ENCODE assay signal across 9 mouse cellular contexts in genomic region chr4:131723415-131724080, GRCm38 (mm10).
A peak's percentile ranks its signal among the peaks of the same experiment; 100 is the strongest.
DNase-seq lines count a peak whose midpoint lies in the region; ATAC-seq and TF ChIP-seq lines count a peak whose summit lies in the region.
"Had no signal": no experiment of that assay in that cellular context is flagged by ENCODE, and none has a peak within 500 bp of the region (broad histone marks: within the 10 kb centered on the region; RNA-seq: fewer than 3 reads in every experiment).

No protein-coding gene starts in this region.

- TF ChIP-seq EP300 in heart, postnatal 0 days (IDR thresholded peaks at IDR 0.05; ENCODE audit: low read depth) = no peak

- WGBS in heart, embryonic 10.5 days = 64% methylated on average over 11 of the region's 11 CpGs
- WGBS in heart, postnatal 0 days = 47% methylated on average over 11 of the region's 11 CpGs

- peak; percentile 64 to 82 for DNase-seq in heart, adult 18-20 months
- DNase-seq in heart, embryonic 10.5 days (ENCODE audit: low spot score) = no peak
- peak; percentile 33 for DNase-seq in WW6 (ENCODE audit: low read depth, low spot score)
- DNase-seq in cerebellum, postnatal 25 days = peak; percentile 78 to 88
- DNase-seq in heart, postnatal 0 days (ENCODE audit: low spot score) = no peak
- DNase-seq in layer of hippocampus, adult 8-10 months (ENCODE audit: low spot score in 2 of 2) = peak; percentile 38 to 51
- peak; percentile 80 for DNase-seq in lung, postnatal 25 days (ENCODE audit: low spot score)
- DNase-seq in thymus, postnatal 14 days = peak; percentile 50

- H3K4me1 ChIP-seq in heart, embryonic 10.5 days = peaks cover 15% of the 10 kb centered on the region
- no peaks in the 10 kb centered on the region for H3K4me1 ChIP-seq in heart, postnatal 0 days (ENCODE audit: control insufficient read depth, insufficient read depth)

- peak; percentile 51; the same call in 1 of the 2 replicates for ATAC-seq in heart, postnatal 0 days (ENCODE audit: insufficient read depth, low read depth)

- H3K9ac ChIP-seq in heart, postnatal 0 days (replicated peaks; ENCODE audit: low read depth, low read length) = no peak overlapping the region
- H3K9ac ChIP-seq: lung, embryonic 15.5 days had no signal

- no peaks in the 10 kb centered on the region for H3K36me3 ChIP-seq in heart, embryonic 10.5 days
- no peaks in the 10 kb centered on the region for H3K36me3 ChIP-seq in heart, postnatal 0 days (replicated peaks; ENCODE audit: control insufficient read depth, insufficient read depth, low read length)
- H3K36me3 ChIP-seq: lung, embryonic 15.5 days had no signal

- H3K9me3 ChIP-seq in heart, embryonic 10.5 days = no peaks in the 10 kb centered on the region
- H3K9me3 ChIP-seq in heart, postnatal 0 days (replicated peaks; ENCODE audit: control insufficient read depth, low read length) = no peaks in the 10 kb centered on the region
- H3K9me3 ChIP-seq: lung, embryonic 15.5 days had no signal

- peaks cover 5% of the 10 kb centered on the region; the same call in 1 of the 2 replicates for H3K27me3 ChIP-seq in heart, embryonic 10.5 days (ENCODE audit: insufficient read depth, poor library complexity, severe bottlenecking)
- 0 out of 2 replicates have a peak, but pooled peaks cover 5% of the 10 kb centered on the region for H3K27me3 ChIP-seq in heart, postnatal 0 days (ENCODE audit: control insufficient read depth, insufficient read depth, low read length)
- H3K27me3 ChIP-seq: lung, embryonic 15.5 days had no signal

- H3K4me3 ChIP-seq in heart, embryonic 10.5 days = no peak overlapping the region
- H3K4me3 ChIP-seq in heart, postnatal 0 days (ENCODE audit: low read depth, low read length) = no peak overlapping the region
- H3K4me3 ChIP-seq: lung, embryonic 15.5 days had no signal

- TF ChIP-seq CTCF in heart, postnatal 0 days (IDR thresholded peaks at IDR 0.05; ENCODE audit: low read depth) = peak; percentile 71

- no peak overlapping the region for H3K27ac ChIP-seq in heart, embryonic 10.5 days
- no peak overlapping the region for H3K27ac ChIP-seq in heart, postnatal 0 days (ENCODE audit: low read depth)
- H3K27ac ChIP-seq: lung, embryonic 15.5 days had no signal

- H3K4me2 ChIP-seq in heart, postnatal 0 days (ENCODE audit: low read depth, low read length) = no peak overlapping the region
- H3K4me2 ChIP-seq: lung, embryonic 15.5 days had no signal

Comparison
In these comparisons a context has a peak if more than half of its experiments do, and no peak if none do; other contexts are left out.
1. DNase-seq: peak in heart, adult 18-20 months (2 of 2), WW6 (single experiment), cerebellum, postnatal 25 days (2 of 2), layer of hippocampus, adult 8-10 months (2 of 2), lung, postnatal 25 days (single experiment) and thymus, postnatal 14 days (single experiment); none in heart, embryonic 10.5 days (single experiment) and heart, postnatal 0 days (single experiment).